Mouse (Mus musculus) forebrain, embryonic 12.5 days (tissue): ENCODE measurements around the gene Tex46. TPM values are rescaled to one million over a fixed set of nuclear protein-coding genes. Genes with fewer than 3 reads are reported as not detected.

Source experiments
- ATAC-seq: fragments of 200-750 bp; cut with Nextera tagmentation; 2 replicates; pipeline ENCODE4 v1.8.0; 2017; ENCODE audit warnings: moderate TSS enrichment; ENCODE audit not compliant: low FRiP score
- H3K27ac ChIP-seq: fragments of 300-500 bp; sonication (generic); 2 replicates; pipeline ENCODE4 v1.5.1; 2016; ENCODE audit warnings: mild to moderate bottlenecking
- H3K27me3 ChIP-seq: fragments of 300-500 bp; sonication (generic); 2 replicates; pipeline ENCODE4 v1.6.1; 2016; ENCODE audit warnings: mild to moderate bottlenecking
- H3K36me3 ChIP-seq: fragments of 300-500 bp; sonication (generic); replicated peaks from 2 replicates; pipeline ENCODE4 v1.6.1; 2016; ENCODE audit warnings: mild to moderate bottlenecking
- H3K4me1 ChIP-seq: fragments of 300-500 bp; sonication (generic); 2 replicates; pipeline ENCODE4 v1.6.1; 2016
- H3K4me2 ChIP-seq: fragments of 300-500 bp; sonication (generic); 2 replicates; pipeline ENCODE4 v1.6.1; 2016; ENCODE audit warnings: mild to moderate bottlenecking, moderate library complexity
- H3K4me3 ChIP-seq: fragments of 300-500 bp; sonication (generic); replicated peaks from 2 replicates; pipeline ENCODE4 v1.5.1; 2016; ENCODE audit warnings: mild to moderate bottlenecking
- H3K9ac ChIP-seq: fragments of 300-500 bp; sonication (generic); 2 replicates; pipeline ENCODE4 v1.6.1; 2016; ENCODE audit warnings: mild to moderate bottlenecking
- H3K9me3 ChIP-seq: fragments of 300-500 bp; sonication (generic); 2 replicates; pipeline ENCODE4 v1.6.1; 2016
- whole genome bisulfite sequencing: fragments of 180-500 bp; shearing (Covaris S2); methylation state at CpG from one replicate; pipeline ENCODE4 v1.1.7; 2016; 5-methylcytosine and 5-hydroxymethylcytosine counted together
- polyA plus RNA-seq: library from polyadenylated mRNA; unstranded; fragments of >200 nt; fragmentation: Nextera tagmentation; extraction: Ambion mirVana; gene quantifications from 2 replicates; pipeline ENCODE4 v1.2.1, GENCODE M21; 2016

Gene Tex46
- not detected in 2 replicates for polyA plus RNA-seq

DNA sequence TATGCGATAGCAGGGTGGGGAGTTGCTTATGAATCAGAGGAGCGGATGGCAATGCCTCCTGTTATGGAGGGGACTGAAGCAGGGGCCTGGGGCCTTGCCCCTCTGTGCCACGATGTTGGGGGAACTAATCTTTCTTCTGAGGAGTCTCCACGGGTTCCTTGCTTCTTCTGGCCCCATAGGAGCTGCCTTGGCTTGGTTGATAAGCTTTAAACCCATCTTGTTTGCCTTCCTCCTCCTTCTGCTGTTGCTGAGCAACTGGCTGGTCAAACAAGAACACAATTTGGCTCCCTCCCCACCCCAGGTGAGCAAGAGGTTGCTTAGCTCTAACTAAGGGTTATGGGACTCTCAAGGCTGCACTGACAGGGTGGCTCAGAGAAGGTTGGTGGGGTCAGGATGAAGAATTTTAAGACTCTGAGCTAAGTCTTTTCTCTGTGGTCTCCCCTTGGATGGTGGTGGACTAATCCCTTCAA lies at the start of gene Tex46:
Gene Tex46, plus strand, starts transcription at position 51 of the 470 bp plus-strand sequence.
- Histone ChIP-seq H3K27me3 (no peaks in the 10 kb centered on the region), H3K4me3 (no peak within 1 kb of the TSS), H3K4me1 (no peaks in the 10 kb centered on the region), H3K36me3 (no peaks in the 10 kb centered on the region), H3K9ac (no peak within 1 kb of the TSS), H3K9me3 (no peaks in the 10 kb centered on the region), H3K27ac (no peak within 1 kb of the TSS), H3K4me2 (no peak within 1 kb of the TSS)
- no peak for ATAC-seq
- WGBS, result 64% methylated on average over 4 of the region's 4 CpGs

DNA sequence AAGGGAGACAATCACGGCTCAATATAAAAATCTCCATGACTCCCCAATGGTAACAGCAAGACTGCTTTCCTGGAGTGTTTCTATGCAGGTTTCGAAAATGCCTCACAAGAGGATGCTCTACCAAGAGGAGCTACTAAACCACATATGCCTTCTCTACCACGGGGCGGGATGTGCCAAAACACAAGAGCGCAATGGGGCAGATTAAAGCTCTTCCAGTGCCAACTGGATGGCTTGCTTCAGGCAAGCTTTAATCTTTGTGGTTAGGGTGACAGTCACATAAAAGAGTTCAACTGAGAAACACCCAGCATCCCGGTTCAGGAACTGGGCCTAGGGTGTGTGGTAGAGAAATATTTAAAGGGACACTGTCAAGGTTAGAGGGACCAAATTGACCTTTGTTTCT lies 47.5 kb upstream of the Tex46 start:
- Histone ChIP-seq H3K27ac (no peak overlapping the region), H3K27me3 (no peaks in the 10 kb centered on the region), H3K9me3 (no peaks in the 10 kb centered on the region), H3K4me1 (no peaks in the 10 kb centered on the region), H3K9ac (no peak overlapping the region), H3K36me3 (peaks cover 92% of the 10 kb centered on the region), H3K4me3 (no peak overlapping the region), H3K4me2 (no peak overlapping the region)
- ATAC-seq, result no peak
- WGBS, result 80% methylated on average over 6 of the region's 6 CpGs

DNA sequence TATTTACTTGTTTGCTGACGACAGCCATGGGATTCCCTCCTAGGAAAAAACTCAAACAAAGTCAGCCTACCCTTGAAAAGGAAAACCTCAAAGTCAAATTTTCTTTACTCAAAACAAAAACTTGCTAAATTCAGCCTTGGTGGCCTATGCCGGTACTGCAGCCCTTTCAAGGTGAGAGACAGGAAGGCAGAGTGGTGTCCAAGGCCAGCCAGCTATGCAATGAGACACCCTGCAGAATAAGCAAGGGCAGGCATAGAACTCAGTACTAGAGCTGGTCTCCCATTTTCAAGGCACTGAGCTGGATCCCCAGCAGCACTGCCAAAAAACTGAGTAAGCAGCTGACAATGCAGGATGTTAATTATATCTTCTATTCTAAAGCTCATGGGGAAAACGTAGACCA lies 41.6 kb upstream of the Tex46 start:
- H3K36me3 ChIP-seq, result peaks cover 81% of the 10 kb centered on the region
- H3K4me3 ChIP-seq, result no peak overlapping the region
- no peak for ATAC-seq
- H3K27me3 ChIP-seq, result no peaks in the 10 kb centered on the region
- no peaks in the 10 kb centered on the region for H3K4me1 ChIP-seq
- no peak overlapping the region for H3K4me2 ChIP-seq
- no peaks in the 10 kb centered on the region for H3K9me3 ChIP-seq
- no peak overlapping the region for H3K27ac ChIP-seq
- no peak overlapping the region for H3K9ac ChIP-seq
- WGBS, result 87% methylated on average over 3 of the region's 3 CpGs

DNA sequence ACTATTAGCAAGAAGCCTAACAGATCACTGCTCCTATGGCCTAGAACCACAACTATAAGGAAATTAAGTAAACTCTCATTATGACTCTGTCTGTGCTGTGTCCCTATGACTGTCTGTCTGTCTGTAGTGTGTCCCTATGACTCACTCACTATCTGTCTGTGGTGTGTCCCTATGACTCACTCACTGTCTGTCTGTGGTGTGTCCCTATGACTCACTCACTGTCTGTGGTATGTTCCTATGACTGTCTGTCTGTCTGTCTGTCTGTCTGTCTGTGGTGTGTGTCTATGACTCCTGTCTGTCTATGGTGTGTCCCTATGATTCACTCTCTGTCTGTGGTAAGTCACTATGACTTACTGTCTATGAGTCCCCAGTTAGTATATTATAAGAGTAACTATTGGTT lies 40.2 kb upstream of the Tex46 start:
- no peaks in the 10 kb centered on the region for H3K9me3 ChIP-seq
- no peak overlapping the region for H3K4me2 ChIP-seq
- H3K27ac ChIP-seq, result no peak overlapping the region
- H3K4me1 ChIP-seq, result no peaks in the 10 kb centered on the region
- H3K36me3 ChIP-seq, result peaks cover 70% of the 10 kb centered on the region
- H3K9ac ChIP-seq, result no peak overlapping the region
- no peak overlapping the region for H3K4me3 ChIP-seq
- H3K27me3 ChIP-seq, result no peaks in the 10 kb centered on the region
- ATAC-seq, result no peak

DNA sequence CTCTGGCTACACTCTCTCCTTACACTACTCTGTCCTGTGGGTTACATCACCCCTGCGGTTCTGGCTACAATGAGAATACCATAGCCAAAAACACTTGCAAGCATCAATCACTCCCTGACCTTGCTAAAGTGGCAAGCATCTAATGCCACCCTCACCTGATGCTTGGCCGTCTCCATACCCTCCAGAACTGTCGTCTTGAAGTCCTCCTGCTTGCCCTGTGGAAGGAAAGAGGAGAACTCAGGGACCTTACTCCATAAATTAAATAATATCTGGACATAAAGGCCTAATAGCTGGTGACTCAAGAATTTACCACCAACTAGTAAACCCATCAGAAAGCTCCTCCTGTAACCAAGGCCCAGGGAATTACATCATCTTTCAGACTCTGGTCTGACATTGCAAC lies 28.4 kb upstream of the Tex46 start:
- H3K4me1 ChIP-seq, result peaks cover under 1% of the 10 kb centered on the region; the same call in 1 of the 2 replicates
- WGBS, result 97% methylated on average over 3 of the region's 3 CpGs
- no peak for ATAC-seq
- H3K27me3 ChIP-seq, result no peaks in the 10 kb centered on the region
- H3K9ac ChIP-seq, result no peak overlapping the region
- no peak overlapping the region for H3K4me3 ChIP-seq
- 0 out of 2 replicates have a peak, but pooled peaks cover 2% of the 10 kb centered on the region for H3K36me3 ChIP-seq
- H3K4me2 ChIP-seq, result no peak overlapping the region
- H3K9me3 ChIP-seq, result no peaks in the 10 kb centered on the region
- no peak overlapping the region for H3K27ac ChIP-seq

DNA sequence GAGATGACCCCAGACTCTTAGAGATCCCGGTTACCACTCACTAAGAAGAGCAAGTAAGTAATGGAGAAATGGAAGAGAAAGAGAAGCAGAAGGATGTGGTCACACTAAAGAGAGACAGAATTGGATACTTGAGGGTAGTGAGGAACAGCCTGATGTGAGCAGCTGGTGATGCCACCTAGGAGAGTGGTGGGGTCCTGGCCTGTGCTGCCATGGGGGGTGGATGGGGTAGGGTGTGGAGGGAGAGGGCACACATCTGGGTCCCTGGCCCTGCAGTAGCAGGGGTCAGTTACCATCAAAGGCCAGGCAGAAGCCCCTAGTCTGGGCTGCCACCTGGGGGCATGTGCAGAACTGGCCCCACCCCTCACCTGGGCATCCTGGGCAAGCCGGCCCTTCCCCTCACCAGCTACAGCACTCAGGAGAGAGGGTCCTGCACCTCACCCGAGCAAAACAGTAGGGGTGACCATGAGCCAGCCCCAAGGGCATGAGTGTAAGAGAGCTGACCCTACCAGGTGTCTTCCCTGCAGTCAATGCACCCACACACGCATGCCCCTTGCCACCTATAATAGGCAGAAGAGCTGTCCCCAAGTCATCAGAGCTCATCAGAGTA lies 22.9 kb upstream of the Tex46 start:
- no peaks in the 10 kb centered on the region for H3K9me3 ChIP-seq
- no peak overlapping the region for H3K4me2 ChIP-seq
- no peak overlapping the region for H3K27ac ChIP-seq
- no peak for ATAC-seq
- 89% methylated on average over 4 of the region's 4 CpGs for WGBS
- no peaks in the 10 kb centered on the region for H3K27me3 ChIP-seq
- H3K36me3 ChIP-seq, result peaks cover 17% of the 10 kb centered on the region
- peaks cover 12% of the 10 kb centered on the region for H3K4me1 ChIP-seq
- H3K4me3 ChIP-seq, result no peak overlapping the region
- H3K9ac ChIP-seq, result no peak overlapping the region

DNA sequence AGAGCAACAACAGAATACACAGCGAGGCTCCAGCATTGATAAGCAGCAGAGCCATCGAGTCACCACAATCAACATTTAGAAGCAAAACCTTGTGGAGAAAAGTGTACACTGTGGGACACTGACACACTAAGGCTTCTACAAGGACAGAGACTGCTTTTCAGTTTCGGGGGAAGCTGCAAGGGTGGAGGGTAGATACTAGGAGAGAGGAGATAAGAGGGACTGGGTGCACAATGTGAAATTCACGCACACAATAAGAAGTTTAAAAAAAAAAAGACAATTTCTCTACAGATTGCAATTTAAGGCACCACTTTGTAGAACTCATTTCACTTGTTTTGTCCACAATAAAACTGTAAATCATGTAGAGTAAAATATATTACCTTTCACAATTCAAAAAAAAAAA lies 22.2 kb upstream of the Tex46 start:
- peaks cover 21% of the 10 kb centered on the region for H3K36me3 ChIP-seq
- WGBS, result 94% methylated on average over 4 of the region's 4 CpGs

DNA sequence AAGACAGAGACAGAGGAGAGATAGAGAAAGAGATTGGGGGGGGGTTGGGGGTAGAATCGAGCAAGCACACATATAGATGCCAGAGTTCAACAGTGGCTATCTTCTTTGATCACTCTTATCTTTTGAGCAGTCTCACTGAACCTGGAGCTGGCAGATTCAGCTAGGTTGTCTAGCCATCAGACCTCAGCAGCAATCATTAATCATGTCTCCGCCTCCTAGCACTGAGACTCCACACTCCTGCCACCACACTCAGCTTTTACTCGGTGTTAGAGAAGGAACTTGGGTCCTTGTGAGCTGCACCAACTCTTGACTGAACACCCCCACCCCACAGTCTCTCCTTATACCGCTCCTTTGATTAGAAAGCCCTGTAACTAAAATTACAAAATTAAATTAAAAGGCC lies 18.1 kb upstream of the Tex46 start:
- no peak overlapping the region for H3K27ac ChIP-seq
- H3K4me1 ChIP-seq, result peaks cover 27% of the 10 kb centered on the region
- H3K4me3 ChIP-seq, result no peak overlapping the region
- peaks cover 21% of the 10 kb centered on the region for H3K36me3 ChIP-seq
- no peak overlapping the region for H3K9ac ChIP-seq
- WGBS, result 82% methylated on average over 4 of the region's 4 CpGs
- no peaks in the 10 kb centered on the region for H3K9me3 ChIP-seq
- H3K4me2 ChIP-seq, result no peak overlapping the region
- no peak for ATAC-seq
- no peaks in the 10 kb centered on the region for H3K27me3 ChIP-seq

More for the DNA sequence above, 22.2 kb upstream of the Tex46 start:
- H3K4me1 ChIP-seq, result peaks cover 12% of the 10 kb centered on the region
- H3K27ac ChIP-seq, result no peak overlapping the region
- no peak overlapping the region for H3K4me2 ChIP-seq
- no peaks in the 10 kb centered on the region for H3K9me3 ChIP-seq
- no peaks in the 10 kb centered on the region for H3K27me3 ChIP-seq
- no peak for ATAC-seq
- H3K9ac ChIP-seq, result no peak overlapping the region
- H3K4me3 ChIP-seq, result no peak overlapping the region

DNA sequence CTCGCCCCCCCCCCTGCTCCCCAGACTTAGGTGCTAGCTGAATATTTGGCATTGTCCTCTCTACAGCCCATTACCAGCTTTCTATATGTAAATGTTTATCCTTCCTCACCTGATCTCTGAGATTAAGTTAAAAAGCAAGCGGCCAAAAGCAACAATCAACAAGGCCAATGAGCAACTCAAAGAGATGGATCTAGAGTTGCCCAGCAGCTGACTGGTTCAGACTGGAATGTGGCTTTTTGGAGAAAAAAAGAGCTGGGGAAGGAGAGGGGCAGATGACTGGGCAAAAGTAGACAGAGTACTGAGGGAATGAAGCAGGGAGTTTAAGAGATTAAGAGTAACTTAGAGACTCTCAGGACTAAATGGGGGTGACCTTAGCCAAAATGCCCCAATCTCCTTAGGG lies 16.2 kb upstream of the Tex46 start:
- WGBS, result 88% methylated on average over 2 of the region's 2 CpGs
- Histone ChIP-seq H3K27me3 (no peaks in the 10 kb centered on the region), H3K4me3 (no peak overlapping the region), H3K4me1 (peaks cover 23% of the 10 kb centered on the region), H3K9me3 (no peaks in the 10 kb centered on the region), H3K4me2 (no peak overlapping the region), H3K9ac (no peak overlapping the region), H3K36me3 (peaks cover 21% of the 10 kb centered on the region), H3K27ac (no peak overlapping the region)
- no peak for ATAC-seq

DNA sequence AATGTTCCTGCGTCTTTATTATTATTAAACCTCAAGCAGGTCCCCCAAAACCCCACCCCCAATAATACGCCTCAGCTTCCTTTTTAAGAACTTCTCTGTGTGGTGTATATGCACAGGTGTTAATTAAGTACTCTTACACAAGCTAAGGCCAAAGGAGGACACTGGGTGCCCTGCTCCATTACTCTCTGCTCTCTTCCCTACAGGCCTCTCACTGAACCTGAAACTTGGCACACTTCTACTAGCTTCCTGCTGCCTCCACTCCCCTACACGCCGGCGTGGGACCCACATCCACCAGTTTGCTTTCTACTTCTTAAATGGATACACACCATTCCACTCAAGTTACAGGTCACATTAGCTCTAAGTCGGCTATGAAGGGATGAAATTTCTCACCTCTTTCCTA lies 15.0 kb upstream of the Tex46 start:
- H3K9ac ChIP-seq, result no peak overlapping the region
- peaks cover 18% of the 10 kb centered on the region for H3K36me3 ChIP-seq
- WGBS, result 89% methylated on average over 6 of the region's 6 CpGs
- H3K27ac ChIP-seq, result no peak overlapping the region
- no peaks in the 10 kb centered on the region for H3K9me3 ChIP-seq
- H3K27me3 ChIP-seq, result no peaks in the 10 kb centered on the region
- no peak overlapping the region for H3K4me2 ChIP-seq
- H3K4me3 ChIP-seq, result no peak overlapping the region
- ATAC-seq, result no peak
- peaks cover 21% of the 10 kb centered on the region for H3K4me1 ChIP-seq

DNA sequence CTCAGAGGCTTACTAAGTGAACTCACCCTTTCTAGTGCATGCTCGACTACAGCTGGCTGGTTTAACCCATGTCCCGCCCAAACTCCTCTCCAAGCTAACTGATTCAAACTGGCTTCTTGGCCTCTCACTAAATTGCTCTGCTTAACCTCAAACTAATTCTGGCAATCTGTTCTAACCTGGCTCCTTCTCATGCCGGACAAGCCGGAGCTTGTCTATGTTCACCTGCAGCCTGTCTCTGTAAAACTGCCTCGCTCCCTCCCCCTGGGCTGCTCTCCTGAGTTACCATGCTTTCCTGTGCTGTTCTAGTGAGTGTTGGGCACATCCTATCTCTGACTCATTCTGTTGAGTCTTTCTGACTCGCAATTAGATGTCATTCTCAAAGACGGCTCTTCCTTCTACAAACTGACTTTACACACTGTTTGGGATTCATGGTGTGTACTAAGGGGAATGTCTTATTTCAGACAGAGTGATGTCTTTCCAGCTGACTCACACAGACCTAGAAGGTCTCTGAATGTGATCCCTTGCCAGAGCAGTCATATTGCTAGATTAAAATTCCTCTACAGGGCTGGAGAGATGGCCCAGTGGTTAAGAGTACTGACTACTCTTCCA lies 11.9 kb upstream of the Tex46 start:
- H3K4me2 ChIP-seq, result no peak overlapping the region
- WGBS, result 94% methylated on average over 7 of the region's 7 CpGs
- 0 out of 2 replicates have a peak, but pooled peaks cover 3% of the 10 kb centered on the region for H3K36me3 ChIP-seq
- H3K4me1 ChIP-seq, result peaks cover 36% of the 10 kb centered on the region
- ATAC-seq, result no peak
- no peak overlapping the region for H3K4me3 ChIP-seq
- H3K27ac ChIP-seq, result no peak overlapping the region
- H3K27me3 ChIP-seq, result no peaks in the 10 kb centered on the region
- H3K9me3 ChIP-seq, result no peaks in the 10 kb centered on the region
- no peak overlapping the region for H3K9ac ChIP-seq

DNA sequence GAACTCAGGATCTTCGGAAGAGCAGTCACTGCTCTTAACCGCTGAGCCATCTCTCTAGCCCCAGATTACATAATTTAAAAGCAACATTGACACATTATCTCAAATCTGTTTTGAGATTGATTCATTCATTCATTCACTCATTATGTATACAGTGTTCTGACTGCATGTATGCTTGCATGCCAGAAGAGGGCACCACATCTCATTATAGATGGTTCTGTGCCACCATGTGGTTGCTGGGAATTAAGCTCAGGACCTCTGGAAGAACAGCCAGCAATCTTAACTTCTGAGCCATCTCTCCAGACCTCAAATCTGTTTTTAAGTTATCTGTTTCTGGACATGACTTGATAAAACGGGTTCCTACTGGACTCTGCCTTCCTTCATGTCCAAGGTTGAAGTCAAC lies 10.4 kb upstream of the Tex46 start:
- no peak for ATAC-seq
- 0 out of 2 replicates have a peak, but pooled peaks cover 3% of the 10 kb centered on the region for H3K36me3 ChIP-seq
- WGBS, result 94% methylated on average over 3 of the region's 3 CpGs

DNA sequence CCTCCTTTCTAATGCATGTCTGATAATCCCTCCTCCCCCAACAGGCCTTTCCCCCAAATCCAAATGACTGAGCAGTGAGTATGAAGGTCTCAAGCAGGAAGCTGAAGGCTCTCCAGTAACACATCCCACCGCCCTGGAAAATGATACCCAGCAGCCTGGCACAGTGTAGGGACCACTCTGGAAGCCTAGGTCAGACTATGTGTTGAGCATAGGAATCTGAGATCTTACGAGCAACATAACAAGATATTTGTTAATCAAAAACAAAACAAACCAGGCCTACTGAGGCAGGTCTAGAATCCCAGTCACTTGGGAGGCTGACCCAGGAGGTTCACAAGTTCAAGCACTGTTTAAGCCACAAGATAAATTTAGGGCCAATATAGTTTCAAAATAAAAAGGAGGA lies 9.7 kb upstream of the Tex46 start:
- no peaks in the 10 kb centered on the region for H3K27me3 ChIP-seq
- 93% methylated on average over 2 of the region's 2 CpGs for WGBS
- peak overlapping the region; percentile 63 for H3K4me2 ChIP-seq
- H3K4me3 ChIP-seq, result peak overlapping the region; percentile 98
- H3K9ac ChIP-seq, result peak overlapping the region; percentile 100; the same call in 1 of the 2 replicates
- H3K4me1 ChIP-seq, result peaks cover 21% of the 10 kb centered on the region
- no peak overlapping the region for H3K27ac ChIP-seq
- no peaks in the 10 kb centered on the region for H3K9me3 ChIP-seq
- 0 out of 2 replicates have a peak, but pooled peaks cover 3% of the 10 kb centered on the region for H3K36me3 ChIP-seq
- ATAC-seq, result no peak

More for the DNA sequence above, 10.4 kb upstream of the Tex46 start:
- Histone ChIP-seq H3K4me3 (no peak overlapping the region), H3K27me3 (no peaks in the 10 kb centered on the region), H3K4me2 (peak overlapping the region; percentile 63; the same call in 1 of the 2 replicates), H3K27ac (no peak overlapping the region), H3K9me3 (no peaks in the 10 kb centered on the region), H3K4me1 (peaks cover 25% of the 10 kb centered on the region), H3K9ac (no peak overlapping the region)
